Mouse (Mus musculus) E14TG2a.4 (cell line): ENCODE measurements around the gene Tspan5.

Experiments used
- H3K27me3 ChIP-seq: 2 replicates; pipeline ENCODE4 v1.6.1; 2014; ENCODE audit warnings: low read length, control low read depth; ENCODE audit not compliant: insufficient read depth
- H3K36me3 ChIP-seq: 2 replicates; pipeline ENCODE4 v1.6.1; 2014; ENCODE audit warnings: low read length, control low read depth; ENCODE audit not compliant: insufficient read depth
- H3K4me1 ChIP-seq: replicated peaks from 2 replicates; pipeline ENCODE4 v1.6.1; 2014; ENCODE audit warnings: low read depth, low read length, control low read depth
- H3K4me3 ChIP-seq: replicated peaks from 2 replicates; pipeline ENCODE4 v1.5.1; 2014; ENCODE audit warnings: mild to moderate bottlenecking, low read length
- H3K9me3 ChIP-seq: 2 replicates; pipeline ENCODE4 v1.6.1; 2014; ENCODE audit warnings: low read length, control low read depth
- CTCF ChIP-seq: conservative IDR thresholded peaks from 2 replicates; pipeline ENCODE4 v1.5.1; 2014; ENCODE audit warnings: low read length
- NANOG ChIP-seq: IDR thresholded peaks from 2 replicates; pipeline ENCODE4 v1.6.1; 2014; ENCODE audit warnings: borderline replicate concordance, low read length, mixed read lengths
- POU5F1 ChIP-seq: IDR thresholded peaks from 2 replicates; pipeline ENCODE4 v1.6.1; 2014; ENCODE audit warnings: low read length, borderline replicate concordance

Tspan5 gene

DNA sequence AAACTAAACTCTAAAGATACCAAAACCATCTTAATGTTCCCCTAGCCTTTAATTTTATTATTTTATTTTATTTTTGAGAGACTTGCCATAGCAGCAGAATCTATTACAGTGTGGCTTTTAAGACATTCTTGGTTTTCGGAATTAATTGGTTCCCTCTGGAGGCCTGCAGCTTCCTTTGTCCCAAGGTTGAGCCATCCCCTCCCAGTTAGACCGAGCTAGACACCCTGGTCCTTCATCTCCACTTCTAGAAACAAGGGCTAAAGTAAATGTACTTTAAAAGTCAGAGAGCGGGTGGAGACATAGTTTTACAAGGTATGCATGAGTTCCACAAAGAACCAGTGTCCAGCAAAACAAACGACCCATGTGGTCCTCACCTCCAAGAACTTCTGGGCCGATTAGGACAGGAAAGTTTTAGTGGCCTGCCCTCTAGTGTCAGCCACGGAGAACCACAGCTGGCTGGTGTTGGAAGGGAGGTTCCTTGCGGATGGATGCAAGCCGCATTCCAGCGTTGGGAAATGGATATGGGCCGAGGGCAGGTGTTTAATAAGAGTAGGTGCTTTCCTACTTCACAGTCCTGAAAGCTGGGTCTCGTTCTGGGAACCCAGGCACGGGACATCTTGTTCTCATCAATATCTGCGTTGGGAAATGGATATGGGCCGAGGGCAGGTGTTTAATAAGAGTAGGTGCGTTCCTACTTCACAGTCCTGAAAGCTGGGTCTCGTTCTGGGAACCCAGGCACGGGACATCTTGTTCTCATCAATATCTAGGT lies 164.3 kb downstream of the Tspan5 start:
- peaks cover 11% of the 10 kb centered on the region for H3K36me3 ChIP-seq
- H3K4me3 ChIP-seq = no peak overlapping the region
- H3K9me3 ChIP-seq = no peaks in the 10 kb centered on the region
- TF ChIP-seq NANOG (no peak), CTCF (peak; percentile 78)
- peaks cover 20% of the 10 kb centered on the region for H3K4me1 ChIP-seq
- peaks cover 5% of the 10 kb centered on the region for H3K27me3 ChIP-seq

DNA sequence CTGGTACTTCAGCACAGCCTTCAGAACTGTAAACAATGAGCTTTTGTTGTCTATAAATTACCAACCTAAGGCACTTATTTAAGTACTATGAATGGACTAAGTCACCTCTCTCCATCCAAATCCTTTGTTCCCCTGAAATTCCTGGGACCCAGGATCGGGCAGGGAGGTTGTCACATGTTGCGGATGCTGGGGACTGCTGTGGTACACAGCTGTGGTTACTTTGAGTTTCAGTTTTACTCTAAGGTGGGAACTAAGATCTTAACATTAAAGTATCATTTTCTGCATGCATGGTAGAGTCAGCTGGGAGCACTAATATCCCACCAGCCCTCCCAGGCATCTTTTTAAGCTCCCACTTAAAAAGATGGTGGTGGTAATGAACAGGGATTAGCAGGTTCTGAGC lies 167.3 kb downstream of the Tspan5 start:
- no peak for TF ChIP-seq NANOG
- TF ChIP-seq POU5F1 = no peak
- TF ChIP-seq CTCF = no peak
- Histone ChIP-seq H3K4me3 (no peak overlapping the region), H3K36me3 (no peaks in the 10 kb centered on the region), H3K9me3 (no peaks in the 10 kb centered on the region; the same call in 1 of the 2 replicates), H3K4me1 (peaks cover 15% of the 10 kb centered on the region), H3K27me3 (peaks cover 5% of the 10 kb centered on the region)

DNA sequence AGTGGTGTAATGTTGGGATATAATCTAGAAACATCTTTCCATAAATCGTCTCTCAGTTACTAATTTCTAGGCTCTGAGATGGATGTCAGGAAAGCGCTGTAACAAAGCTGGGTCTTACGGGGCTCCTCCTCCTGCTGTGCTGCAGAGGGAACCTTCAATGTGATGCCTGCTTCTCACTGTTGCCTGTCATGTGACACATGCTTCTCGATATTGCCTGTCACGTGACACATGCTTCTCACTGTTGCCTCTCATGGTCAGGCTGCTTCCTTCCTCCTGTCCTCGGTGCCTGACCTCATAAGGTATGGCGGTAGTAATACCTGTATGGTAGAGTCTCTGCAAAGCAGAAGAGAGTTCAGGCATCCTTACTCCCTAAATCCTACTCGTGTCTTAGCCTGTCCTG lies 170.5 kb downstream of the Tspan5 start:
- TF ChIP-seq CTCF = no peak
- H3K9me3 ChIP-seq = no peaks in the 10 kb centered on the region; the same call in 1 of the 2 replicates
- H3K27me3 ChIP-seq = peaks cover 2% of the 10 kb centered on the region
- H3K36me3 ChIP-seq = no peaks in the 10 kb centered on the region
- H3K4me3 ChIP-seq = no peak overlapping the region
- H3K4me1 ChIP-seq = no peaks in the 10 kb centered on the region

DNA sequence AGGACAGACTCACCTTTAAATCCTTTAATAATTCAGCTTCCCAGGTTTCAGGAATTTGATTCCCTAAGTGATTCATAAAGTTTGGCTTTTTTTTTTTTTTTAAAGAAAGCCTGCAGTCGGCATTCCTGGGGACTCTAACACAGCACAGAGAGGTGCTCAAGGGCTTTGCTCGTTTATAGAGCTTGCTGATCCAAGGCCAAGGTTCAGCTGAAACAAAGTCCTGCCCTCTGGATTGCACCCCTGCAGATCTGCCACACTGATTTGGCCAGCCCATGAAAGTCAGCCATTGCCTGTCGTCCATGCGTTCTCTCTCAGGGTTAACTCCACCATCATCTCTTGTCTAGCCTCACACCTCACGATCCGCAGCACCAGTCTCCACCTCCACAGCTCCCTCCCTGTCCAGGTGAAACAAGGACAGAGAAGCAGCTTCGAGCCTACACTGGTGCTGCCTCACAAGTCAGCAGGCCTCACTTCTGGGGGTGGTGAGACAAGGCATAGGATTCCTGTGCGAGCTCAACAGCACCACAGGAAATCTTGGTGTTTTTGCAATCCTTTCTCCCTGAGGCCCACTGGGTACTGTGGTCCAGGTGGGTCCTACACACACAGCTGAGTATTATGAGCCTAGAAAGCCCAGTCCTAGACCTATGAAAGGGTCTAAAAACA lies 172.8 kb downstream of the Tspan5 start:
- Histone ChIP-seq H3K9me3 (no peaks in the 10 kb centered on the region; the same call in 1 of the 2 replicates), H3K27me3 (no peaks in the 10 kb centered on the region), H3K36me3 (no peaks in the 10 kb centered on the region), H3K4me3 (no peak overlapping the region), H3K4me1 (no peaks in the 10 kb centered on the region)
- TF ChIP-seq NANOG (no peak), POU5F1 (no peak), CTCF (no peak)

DNA sequence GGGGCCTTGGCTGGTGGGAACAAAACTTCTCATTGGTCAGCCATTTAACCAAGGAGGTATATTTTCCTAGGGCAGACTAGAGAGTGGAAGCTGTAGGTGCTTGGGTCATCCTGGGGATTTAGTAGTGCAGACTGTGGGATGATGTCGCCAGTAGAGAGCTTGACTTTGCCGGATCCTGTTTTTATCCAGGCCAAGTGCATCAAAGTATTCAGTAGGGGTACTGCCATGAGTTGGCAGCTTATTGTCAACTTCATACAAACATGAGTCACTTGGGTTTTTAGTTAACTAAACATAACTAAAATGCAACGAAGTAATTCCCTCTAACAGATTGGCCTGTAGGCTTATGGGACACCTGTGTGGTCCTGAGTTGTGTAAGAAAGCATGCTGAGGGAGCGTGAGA lies 174.6 kb downstream of the Tspan5 start:
- no peaks in the 10 kb centered on the region for H3K27me3 ChIP-seq
- no peaks in the 10 kb centered on the region for H3K36me3 ChIP-seq
- no peak overlapping the region for H3K4me3 ChIP-seq
- H3K9me3 ChIP-seq = no peaks in the 10 kb centered on the region; the same call in 1 of the 2 replicates
- TF ChIP-seq POU5F1 = no peak
- no peak for TF ChIP-seq NANOG
- no peak for TF ChIP-seq CTCF
- no peaks in the 10 kb centered on the region for H3K4me1 ChIP-seq

DNA sequence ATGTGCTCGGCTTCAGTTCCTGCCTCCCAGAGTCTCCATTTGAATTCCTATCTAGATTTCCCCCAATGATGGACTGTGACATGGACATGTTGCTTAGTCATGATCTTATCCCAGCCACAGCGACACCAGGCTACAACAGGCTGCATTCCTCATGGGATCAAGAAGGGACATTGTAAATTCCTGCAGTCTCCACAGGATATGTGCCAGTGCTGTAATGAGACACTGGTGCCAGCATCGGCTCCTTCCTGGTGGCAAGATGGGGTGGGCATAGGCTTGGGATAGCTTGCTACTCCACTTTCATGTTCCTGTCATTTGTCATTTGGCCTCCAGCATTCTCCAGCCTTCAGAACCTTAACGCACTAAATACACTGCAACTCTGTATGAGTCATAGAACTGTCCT lies 175.0 kb downstream of the Tspan5 start:
- H3K9me3 ChIP-seq = no peaks in the 10 kb centered on the region; the same call in 1 of the 2 replicates
- no peaks in the 10 kb centered on the region for H3K4me1 ChIP-seq
- no peaks in the 10 kb centered on the region for H3K36me3 ChIP-seq
- no peaks in the 10 kb centered on the region for H3K27me3 ChIP-seq
- no peak overlapping the region for H3K4me3 ChIP-seq
- no peak for TF ChIP-seq NANOG
- no peak for TF ChIP-seq CTCF
- TF ChIP-seq POU5F1 = no peak

DNA sequence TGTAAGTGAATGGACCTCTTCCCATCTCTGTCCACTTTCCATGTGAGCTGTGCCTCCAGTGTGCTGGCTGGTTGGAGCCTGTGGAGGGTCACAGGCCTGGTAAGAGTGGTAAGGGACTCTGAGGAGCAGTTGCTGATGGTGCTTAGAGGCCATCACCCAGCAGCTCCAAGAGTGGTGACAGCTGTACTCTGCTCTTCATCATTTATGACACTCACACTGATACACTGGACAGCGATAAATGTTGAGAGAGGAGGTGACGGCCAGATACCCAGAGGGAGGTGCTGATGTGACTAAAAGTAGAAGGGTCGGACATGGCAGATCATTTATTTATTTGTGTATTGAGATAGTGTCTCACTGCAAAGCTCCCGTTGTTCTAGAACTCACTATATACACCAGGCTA lies 176.2 kb downstream of the Tspan5 start:
- H3K4me1 ChIP-seq = no peaks in the 10 kb centered on the region
- no peaks in the 10 kb centered on the region for H3K36me3 ChIP-seq
- H3K4me3 ChIP-seq = no peak overlapping the region
- H3K9me3 ChIP-seq = no peaks in the 10 kb centered on the region
- no peaks in the 10 kb centered on the region for H3K27me3 ChIP-seq
- TF ChIP-seq POU5F1 (no peak), NANOG (no peak), CTCF (no peak)

DNA sequence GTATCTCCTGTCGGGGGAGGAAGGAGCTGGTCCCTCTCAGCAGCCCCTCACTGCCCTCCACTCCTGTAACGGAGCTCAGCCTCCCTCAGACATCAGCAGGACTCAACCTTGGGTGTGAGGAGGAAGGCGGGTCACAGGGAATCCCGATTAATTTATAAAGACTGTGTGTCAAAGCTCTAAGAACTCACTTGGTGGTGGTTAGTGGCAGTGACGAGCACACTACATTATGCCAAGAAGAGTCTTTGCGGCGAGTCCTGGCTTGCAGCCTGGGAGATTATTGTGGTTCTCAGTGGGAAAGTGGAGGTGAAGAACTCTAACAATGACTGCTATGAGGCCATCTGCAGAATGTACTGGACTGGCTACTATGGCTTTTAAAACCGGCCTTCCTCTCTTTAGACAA lies 184.2 kb downstream of the Tspan5 start:
- Histone ChIP-seq H3K9me3 (no peaks in the 10 kb centered on the region), H3K27me3 (no peaks in the 10 kb centered on the region), H3K4me1 (no peaks in the 10 kb centered on the region), H3K36me3 (peaks cover 18% of the 10 kb centered on the region), H3K4me3 (no peak overlapping the region)
- TF ChIP-seq NANOG = no peak
- no peak for TF ChIP-seq POU5F1
- TF ChIP-seq CTCF = no peak
